Mouse (Mus musculus): ENCODE measurements around the gene Vgll4. TPM values are rescaled to one million over a fixed set of nuclear protein-coding genes. Genes with fewer than 3 reads are reported as not detected.

Vgll4 gene
- polyA plus RNA-seq, 1 experiment from 2014 or later = 52.7 TPM

- H3K9me3 ChIP-seq (ENCODE audit: control insufficient read depth, low read length) = no peaks in the 10 kb centered on the region
- H3K4me3 ChIP-seq (ENCODE audit: control insufficient read depth in 1 of 2, insufficient read depth in 1 of 2, low read depth in 1 of 2, low read length in 2 of 2) = no peak overlapping the region
- no peaks in the 10 kb centered on the region for H3K36me3 ChIP-seq (ENCODE audit: control insufficient read depth, insufficient read depth, low read length)
- no peak for ATAC-seq (ENCODE audit: insufficient number of reproducible peaks, insufficient read depth, low FRiP score, low read depth)
- WGBS = 84% methylated on average over 5 of the region's 5 CpGs
- no peak overlapping the region for H3K9ac ChIP-seq (ENCODE audit: low read length)
- no peak overlapping the region for H3K4me2 ChIP-seq (ENCODE audit: low read length)
- no peaks in the 10 kb centered on the region for H3K27me3 ChIP-seq (ENCODE audit: control insufficient read depth, insufficient read depth, low read length)
- H3K4me1 ChIP-seq (ENCODE audit: control insufficient read depth in 2 of 2, insufficient read depth in 2 of 2, low read length in 2 of 2) = peaks cover 2 to 6% of the 10 kb centered on the region in 2 experiments; a peak in 1 of 4 replicates
- H3K27ac ChIP-seq (replicated peaks in 1 of 2; ENCODE audit: control insufficient read depth in 1 of 2, insufficient read depth in 1 of 2, low read depth in 2 of 2, low read length in 2 of 2) = no peak overlapping the region
Observed at GRCm38 (mm10) chr6:114994079-114994478, 24.3 kb upstream of the Vgll4 start.

- Histone ChIP-seq H3K9me3 (ENCODE audit: control insufficient read depth, low read length) (no peaks in the 10 kb centered on the region), H3K27me3 (ENCODE audit: control insufficient read depth, insufficient read depth, low read length) (no peaks in the 10 kb centered on the region), H3K27ac (replicated peaks in 1 of 2; ENCODE audit: control insufficient read depth in 1 of 2, insufficient read depth in 1 of 2, low read depth in 2 of 2, low read length in 2 of 2) (no peak overlapping the region), H3K4me3 (ENCODE audit: control insufficient read depth in 1 of 2, insufficient read depth in 1 of 2, low read depth in 1 of 2, low read length in 2 of 2) (no peak overlapping the region), H3K36me3 (ENCODE audit: control insufficient read depth, insufficient read depth, low read length) (no peaks in the 10 kb centered on the region), H3K4me2 (ENCODE audit: low read length) (no peak overlapping the region), H3K4me1 (ENCODE audit: control insufficient read depth in 2 of 2, insufficient read depth in 2 of 2, low read length in 2 of 2) (peaks cover 2 to 3% of the 10 kb centered on the region in 2 experiments; a peak in 1 of 4 replicates), H3K9ac (ENCODE audit: low read length) (no peak overlapping the region)
- no peak for ATAC-seq (ENCODE audit: insufficient number of reproducible peaks, insufficient read depth, low FRiP score, low read depth)
- 74% methylated on average over 8 of the region's 8 CpGs for WGBS
Observed at GRCm38 (mm10) chr6:114993659-114994058, 23.9 kb upstream of the Vgll4 start.

- WGBS = 84% methylated on average over 4 of the region's 4 CpGs
- Histone ChIP-seq H3K27me3 (ENCODE audit: control insufficient read depth, insufficient read depth, low read length) (no peaks in the 10 kb centered on the region), H3K9me3 (ENCODE audit: control insufficient read depth, low read length) (no peaks in the 10 kb centered on the region), H3K4me3 (ENCODE audit: control insufficient read depth in 1 of 2, insufficient read depth in 1 of 2, low read depth in 1 of 2, low read length in 2 of 2) (no peak overlapping the region), H3K36me3 (ENCODE audit: control insufficient read depth, insufficient read depth, low read length) (no peaks in the 10 kb centered on the region), H3K4me1 (ENCODE audit: control insufficient read depth in 2 of 2, insufficient read depth in 2 of 2, low read length in 2 of 2) (no peaks in the 10 kb centered on the region), H3K27ac (replicated peaks in 1 of 2; ENCODE audit: control insufficient read depth in 1 of 2, insufficient read depth in 1 of 2, low read depth in 2 of 2, low read length in 2 of 2) (no peak overlapping the region), H3K9ac (ENCODE audit: low read length) (no peak overlapping the region), H3K4me2 (ENCODE audit: low read length) (no peak overlapping the region)
- ATAC-seq (ENCODE audit: insufficient number of reproducible peaks, insufficient read depth, low FRiP score, low read depth) = no peak
Observed at GRCm38 (mm10) chr6:114991909-114992308, 22.1 kb upstream of the Vgll4 start.

GRCm38 (mm10) chr6:114988619-114988980 lies 18.8 kb upstream of the Vgll4 start:
- no peaks in the 10 kb centered on the region for H3K4me1 ChIP-seq (ENCODE audit: control insufficient read depth in 2 of 2, insufficient read depth in 2 of 2, low read length in 2 of 2)
- no peak overlapping the region for H3K4me2 ChIP-seq (ENCODE audit: low read length)
- no peaks in the 10 kb centered on the region for H3K9me3 ChIP-seq (ENCODE audit: control insufficient read depth, low read length)
- no peaks in the 10 kb centered on the region for H3K27me3 ChIP-seq (ENCODE audit: control insufficient read depth, insufficient read depth, low read length)
- ATAC-seq (ENCODE audit: insufficient number of reproducible peaks, insufficient read depth, low FRiP score, low read depth) = no peak
- H3K36me3 ChIP-seq (ENCODE audit: control insufficient read depth, insufficient read depth, low read length) = no peaks in the 10 kb centered on the region
- no peak overlapping the region for H3K4me3 ChIP-seq (ENCODE audit: control insufficient read depth in 1 of 2, insufficient read depth in 1 of 2, low read depth in 1 of 2, low read length in 2 of 2)
- no peak overlapping the region for H3K9ac ChIP-seq (ENCODE audit: low read length)
- WGBS = 51% methylated on average over 3 of the region's 3 CpGs
- no peak overlapping the region for H3K27ac ChIP-seq (replicated peaks in 1 of 2; ENCODE audit: control insufficient read depth in 1 of 2, insufficient read depth in 1 of 2, low read depth in 2 of 2, low read length in 2 of 2)

- WGBS = 67% methylated on average over 7 of the region's 7 CpGs
- Histone ChIP-seq H3K4me2 (ENCODE audit: low read length) (no peak overlapping the region), H3K27me3 (ENCODE audit: control insufficient read depth, insufficient read depth, low read length) (no peaks in the 10 kb centered on the region)
Observed at GRCm38 (mm10) chr6:114987966-114988618, 18.3 kb upstream of the Vgll4 start.

GRCm38 (mm10) chr6:114982671-114983070 lies 12.9 kb upstream of the Vgll4 start:
- H3K4me1 ChIP-seq (ENCODE audit: control insufficient read depth in 2 of 2, insufficient read depth in 2 of 2, low read length in 2 of 2) = no peaks in the 10 kb centered on the region
- no peak overlapping the region for H3K4me3 ChIP-seq (ENCODE audit: control insufficient read depth in 1 of 2, insufficient read depth in 1 of 2, low read depth in 1 of 2, low read length in 2 of 2)
- no peaks in the 10 kb centered on the region for H3K27me3 ChIP-seq (ENCODE audit: control insufficient read depth, insufficient read depth, low read length)
- no peaks in the 10 kb centered on the region for H3K36me3 ChIP-seq (ENCODE audit: control insufficient read depth, insufficient read depth, low read length)
- H3K27ac ChIP-seq (replicated peaks in 1 of 2; ENCODE audit: control insufficient read depth in 1 of 2, insufficient read depth in 1 of 2, low read depth in 2 of 2, low read length in 2 of 2) = no peak overlapping the region
- no peak overlapping the region for H3K9ac ChIP-seq (ENCODE audit: low read length)
- H3K4me2 ChIP-seq (ENCODE audit: low read length) = no peak overlapping the region
- no peaks in the 10 kb centered on the region for H3K9me3 ChIP-seq (ENCODE audit: control insufficient read depth, low read length)
- ATAC-seq (ENCODE audit: insufficient number of reproducible peaks, insufficient read depth, low FRiP score, low read depth) = no peak
- 71% methylated on average over 7 of the region's 7 CpGs for WGBS

More at GRCm38 (mm10) chr6:114987966-114988618, 18.3 kb upstream of the Vgll4 start:
- no peak for ATAC-seq (ENCODE audit: insufficient number of reproducible peaks, insufficient read depth, low FRiP score, low read depth)
- H3K4me3 ChIP-seq (ENCODE audit: control insufficient read depth in 1 of 2, insufficient read depth in 1 of 2, low read depth in 1 of 2, low read length in 2 of 2) = no peak overlapping the region
- H3K9me3 ChIP-seq (ENCODE audit: control insufficient read depth, low read length) = no peaks in the 10 kb centered on the region
- no peak overlapping the region for H3K9ac ChIP-seq (ENCODE audit: low read length)
- H3K27ac ChIP-seq (replicated peaks in 1 of 2; ENCODE audit: control insufficient read depth in 1 of 2, insufficient read depth in 1 of 2, low read depth in 2 of 2, low read length in 2 of 2) = no peak overlapping the region
- no peaks in the 10 kb centered on the region for H3K4me1 ChIP-seq (ENCODE audit: control insufficient read depth in 2 of 2, insufficient read depth in 2 of 2, low read length in 2 of 2)
- no peaks in the 10 kb centered on the region for H3K36me3 ChIP-seq (ENCODE audit: control insufficient read depth, insufficient read depth, low read length)

GRCm38 (mm10) chr6:114979715-114980114 lies 9.9 kb upstream of the Vgll4 start:
- Histone ChIP-seq H3K9me3 (ENCODE audit: control insufficient read depth, low read length) (no peaks in the 10 kb centered on the region), H3K4me3 (ENCODE audit: control insufficient read depth in 1 of 2, insufficient read depth in 1 of 2, low read depth in 1 of 2, low read length in 2 of 2) (no peak overlapping the region), H3K36me3 (ENCODE audit: control insufficient read depth, insufficient read depth, low read length) (no peaks in the 10 kb centered on the region), H3K4me1 (ENCODE audit: control insufficient read depth in 2 of 2, insufficient read depth in 2 of 2, low read length in 2 of 2) (no peaks in the 10 kb centered on the region), H3K9ac (ENCODE audit: low read length) (no peak overlapping the region), H3K27me3 (ENCODE audit: control insufficient read depth, insufficient read depth, low read length) (no peaks in the 10 kb centered on the region), H3K4me2 (ENCODE audit: low read length) (no peak overlapping the region), H3K27ac (replicated peaks in 1 of 2; ENCODE audit: control insufficient read depth in 1 of 2, insufficient read depth in 1 of 2, low read depth in 2 of 2, low read length in 2 of 2) (no peak overlapping the region)
- WGBS = 41% methylated on average over 1 of the region's 1 CpGs
- ATAC-seq (ENCODE audit: insufficient number of reproducible peaks, insufficient read depth, low FRiP score, low read depth) = no peak

- WGBS = 73% methylated on average over 7 of the region's 7 CpGs
- Histone ChIP-seq H3K36me3 (ENCODE audit: control insufficient read depth, insufficient read depth, low read length) (no peaks in the 10 kb centered on the region), H3K4me2 (ENCODE audit: low read length) (no peak overlapping the region), H3K4me1 (ENCODE audit: control insufficient read depth in 2 of 2, insufficient read depth in 2 of 2, low read length in 2 of 2) (no peaks in the 10 kb centered on the region), H3K9ac (ENCODE audit: low read length) (no peak overlapping the region), H3K9me3 (ENCODE audit: control insufficient read depth, low read length) (no peaks in the 10 kb centered on the region), H3K4me3 (ENCODE audit: control insufficient read depth in 1 of 2, insufficient read depth in 1 of 2, low read depth in 1 of 2, low read length in 2 of 2) (no peak overlapping the region), H3K27ac (replicated peaks in 1 of 2; ENCODE audit: control insufficient read depth in 1 of 2, insufficient read depth in 1 of 2, low read depth in 2 of 2, low read length in 2 of 2) (no peak overlapping the region), H3K27me3 (ENCODE audit: control insufficient read depth, insufficient read depth, low read length) (no peaks in the 10 kb centered on the region)
- no peak for ATAC-seq (ENCODE audit: insufficient number of reproducible peaks, insufficient read depth, low FRiP score, low read depth)
Observed at GRCm38 (mm10) chr6:114976915-114977419, 7.2 kb upstream of the Vgll4 start.

Data from heart, embryonic 14.5 days (tissue).